Mouse (Mus musculus) heart, postnatal 14 days (tissue): ENCODE measurements around the gene Pbx4. TPM values are rescaled to one million over a fixed set of nuclear protein-coding genes. Genes with fewer than 3 reads are reported as not detected.

Experiments
- DNase-seq, 2 experiments: peaks; one replicate each; pipeline ENCODE4 v3.0.0; 2021 to 2022
- intact Hi-C: fragments of 180-260 bp; cut with DNase I; formaldehyde crosslinking; loops from one replicate; pipeline ENCODE4 v1.15.1; 2025
- long read RNA-seq, 2 experiments: library from polyadenylated mRNA; stranded (forward); transcript quantifications; one replicate each; pipeline ENCODE4 v2.0.0; 2021
- total RNA-seq, 2 experiments: library from RNA; stranded (reverse); gene quantifications; 2 replicates each; pipeline ENCODE4 v1.2.3; 2021

The Pbx4 gene
- under 1 TPM in 1 of 2 experiments, not detected in 1; 0.41 TPM for total RNA-seq
- long read RNA-seq, experiment 1, partial matches to known transcripts = 0 of 2 reads
- long read RNA-seq, experiment 1, other reads (novel, unspliced or antisense) = 0 of 2 reads
- long read RNA-seq, experiment 2 = 0 reads

DNA sequence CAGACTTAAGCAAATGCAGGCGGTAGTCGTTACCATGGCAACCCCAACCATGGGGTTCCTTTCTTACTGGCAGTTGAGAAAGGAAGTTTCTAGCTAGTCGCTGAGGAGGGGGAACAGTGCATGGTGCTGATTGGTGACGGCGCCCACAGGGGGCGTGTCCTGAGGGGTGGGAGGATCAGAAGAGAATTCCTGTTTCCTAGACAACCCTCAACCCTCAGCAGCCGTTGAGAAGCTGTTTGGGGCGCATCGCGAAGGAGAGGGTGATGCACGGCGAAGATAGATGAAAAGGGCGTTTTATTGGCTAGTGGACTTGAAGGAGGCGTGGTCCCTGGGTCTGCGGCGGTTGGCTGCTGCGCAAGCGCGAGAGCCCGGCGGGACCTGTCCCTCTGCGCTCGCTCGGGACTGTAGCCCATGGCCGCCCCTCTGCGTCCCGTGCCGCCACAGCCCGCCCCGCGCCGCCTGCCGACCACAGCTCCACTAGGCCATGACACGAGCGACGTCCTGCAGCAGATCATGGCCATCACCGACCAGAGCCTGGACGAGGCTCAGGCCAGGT is at the start of gene Pbx4:
Gene Pbx4 (plus strand): TSS at position 194 of the 556 bp plus-strand sequence.
- intact Hi-C loops = no loop called here
- DNase-seq = peak; percentile 78 to 80

DNA sequence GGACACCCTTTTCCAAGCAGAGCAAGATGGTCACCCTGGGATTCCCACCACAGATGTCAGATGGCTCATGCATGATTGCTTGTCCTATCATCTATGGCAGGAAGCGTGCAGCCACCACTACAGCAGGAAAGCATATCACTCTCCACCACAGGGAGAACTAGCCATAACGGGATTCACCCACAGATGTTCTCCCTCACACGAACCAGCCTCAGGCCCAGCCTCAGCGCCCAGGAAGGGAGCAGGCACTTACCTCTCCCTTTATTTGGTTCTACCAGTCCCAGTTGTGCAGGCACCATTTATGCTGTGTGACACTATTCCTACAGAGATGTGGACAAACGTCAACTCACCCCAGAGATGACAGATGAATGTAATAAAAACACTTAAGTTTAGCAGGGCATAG is 43.2 kb upstream of the Pbx4 start:
- DNase-seq = no peak

DNA sequence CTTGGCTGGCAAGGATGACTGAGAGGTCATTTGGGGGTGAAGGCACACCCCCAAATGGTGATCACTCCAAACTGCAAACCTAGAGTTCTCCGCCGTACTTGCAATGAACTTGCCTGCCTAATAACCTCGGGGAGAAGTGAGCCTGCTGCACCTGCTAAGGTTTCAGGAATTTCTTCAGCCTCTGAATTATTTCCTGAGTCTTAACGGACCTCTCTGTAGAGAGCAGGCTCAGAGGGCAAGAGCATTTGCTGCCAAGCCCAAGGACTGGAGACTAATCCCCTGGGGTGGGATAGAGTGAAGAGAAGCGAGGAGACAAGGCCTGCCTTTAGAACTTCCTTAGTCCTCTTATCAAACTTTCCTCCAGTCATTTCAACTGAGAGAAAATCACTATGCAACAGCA is 42.6 kb upstream of the Pbx4 start:
- DNase-seq = no peak
- intact Hi-C loops = loop anchor here (5.0 kb wide), 1 partner anchor 72 kb away; no protein-coding TSS in a partner anchor

More for the DNA sequence above, 43.2 kb upstream of the Pbx4 start:
- intact Hi-C loops = no loop called here

GRCm38 (mm10) chr8:69790364-69790763 is 41.9 kb upstream of the Pbx4 start:
- no peak for DNase-seq

DNA sequence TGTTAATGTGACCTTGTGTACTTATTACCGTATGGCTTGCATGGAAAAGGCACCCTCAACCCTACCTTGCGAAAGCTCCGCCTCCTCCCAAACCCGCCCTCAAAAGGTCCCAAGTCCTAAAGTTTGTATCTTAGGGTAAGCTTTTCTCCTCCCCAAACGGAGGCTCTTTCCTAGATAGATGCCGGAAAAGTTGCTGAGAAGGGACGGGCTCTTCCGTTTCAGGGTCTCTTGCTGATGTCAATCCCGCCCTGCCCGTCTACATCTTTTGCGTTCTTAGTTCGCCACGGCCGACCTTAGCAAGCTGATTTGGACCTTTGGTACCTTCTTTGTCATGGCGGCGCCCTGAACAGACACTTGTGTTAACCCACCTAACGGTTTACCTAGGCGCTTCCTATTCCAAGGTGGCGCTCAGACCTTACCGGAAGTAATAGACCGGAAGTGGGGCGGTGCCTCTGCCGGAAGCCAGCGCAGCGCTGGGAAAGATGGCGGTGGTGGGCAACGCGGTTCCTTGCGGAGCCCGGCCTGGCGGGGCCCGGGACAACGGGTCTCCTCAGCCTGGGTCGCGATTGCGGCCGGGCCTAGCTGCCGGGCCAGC is 41.4 kb upstream of the Pbx4 start, which contains the start of the genes Atp13a1 and Zfp866:
Gene Atp13a1 (plus strand): TSS at position 391 of the 595 bp plus-strand sequence.
Gene Zfp866 (minus strand): TSS at position 406 of the 595 bp plus-strand sequence.
- intact Hi-C loops = loop anchor here (5.0 kb wide), 1 partner anchor 74 kb away; no protein-coding TSS in a partner anchor
- DNase-seq = peak; percentile 86 to 92

More at GRCm38 (mm10) chr8:69790364-69790763, 41.9 kb upstream of the Pbx4 start:
- intact Hi-C loops = loop anchor here (5.0 kb wide), 1 partner anchor 73 kb away; no protein-coding TSS in a partner anchor

- DNase-seq = no peak
- intact Hi-C loops = loop anchor here (5.0 kb wide), 1 partner anchor 74 kb away; no protein-coding TSS in a partner anchor
Observed at GRCm38 (mm10) chr8:69791415-69792068, 40.7 kb upstream of the Pbx4 start.

DNA sequence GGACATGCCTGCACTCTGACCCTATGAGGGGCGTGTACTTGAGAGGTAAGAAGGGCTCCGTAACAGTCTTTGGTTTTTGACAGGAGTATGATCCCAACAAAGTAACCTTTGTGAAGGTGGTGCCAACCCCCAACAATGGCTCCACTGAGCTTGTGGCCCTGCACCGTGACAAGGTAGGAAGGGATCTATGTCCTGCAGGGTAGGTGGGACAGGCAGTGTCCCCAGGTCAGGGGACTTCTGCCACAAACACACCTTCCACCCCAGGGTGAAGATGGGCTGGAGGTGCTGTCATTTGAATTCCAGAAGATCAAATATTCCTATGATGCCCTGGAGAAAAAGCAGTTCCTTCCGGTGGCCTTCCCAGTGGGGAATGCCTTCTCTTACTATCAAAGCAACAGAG is 38.6 kb upstream of the Pbx4 start:
- intact Hi-C loops = loop anchor here (5.0 kb wide), 1 partner anchor 76 kb away; no protein-coding TSS in a partner anchor
- no peak for DNase-seq

DNA sequence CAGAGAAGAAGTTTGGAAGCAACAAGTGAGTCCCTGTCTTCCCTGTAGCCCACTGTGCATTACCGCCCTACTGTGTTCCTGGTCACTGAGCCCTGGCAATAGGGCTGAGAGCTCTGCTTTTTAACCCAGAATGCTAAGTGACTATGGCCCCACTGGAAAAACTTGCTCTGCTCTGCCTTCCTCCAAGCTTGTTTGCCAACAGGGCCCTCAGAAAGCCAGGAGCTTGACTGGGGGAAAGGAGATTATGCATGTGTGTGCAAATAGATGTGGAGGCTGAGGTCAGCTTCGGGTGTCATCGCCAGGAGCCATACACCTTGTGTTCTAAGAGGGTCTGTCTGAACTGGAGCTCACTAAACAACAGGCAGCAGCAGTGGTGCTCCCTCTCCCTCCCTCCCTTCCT is 38.2 kb upstream of the Pbx4 start:
- DNase-seq = no peak
- intact Hi-C loops = loop anchor here (5.0 kb wide), 1 partner anchor 77 kb away; no protein-coding TSS in a partner anchor

DNA sequence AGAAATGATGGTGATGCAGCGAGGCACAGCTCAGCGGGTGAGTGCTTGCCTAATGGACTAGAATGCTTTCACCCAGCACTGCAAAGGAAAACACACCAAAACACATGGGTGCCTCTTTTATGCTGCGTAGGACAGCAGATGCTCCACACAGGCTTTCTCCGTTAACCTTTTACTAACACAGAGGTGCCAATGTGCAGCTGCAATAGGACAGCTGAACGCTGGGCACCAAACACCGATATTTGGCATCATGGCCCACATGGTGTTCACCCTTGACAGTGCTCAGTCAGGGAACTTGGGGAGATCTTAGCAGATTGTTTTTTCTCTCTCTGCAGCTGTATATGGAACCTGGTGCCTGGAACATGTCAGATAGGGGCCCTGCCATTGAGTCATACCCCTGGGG is 37.4 kb upstream of the Pbx4 start:
- no peak for DNase-seq
- intact Hi-C loops = loop anchor here (5.0 kb wide), 1 partner anchor 78 kb away; no protein-coding TSS in a partner anchor

- intact Hi-C loops = no loop called here
- DNase-seq = no peak
Observed at GRCm38 (mm10) chr8:69796721-69797345, 35.5 kb upstream of the Pbx4 start.

DNA sequence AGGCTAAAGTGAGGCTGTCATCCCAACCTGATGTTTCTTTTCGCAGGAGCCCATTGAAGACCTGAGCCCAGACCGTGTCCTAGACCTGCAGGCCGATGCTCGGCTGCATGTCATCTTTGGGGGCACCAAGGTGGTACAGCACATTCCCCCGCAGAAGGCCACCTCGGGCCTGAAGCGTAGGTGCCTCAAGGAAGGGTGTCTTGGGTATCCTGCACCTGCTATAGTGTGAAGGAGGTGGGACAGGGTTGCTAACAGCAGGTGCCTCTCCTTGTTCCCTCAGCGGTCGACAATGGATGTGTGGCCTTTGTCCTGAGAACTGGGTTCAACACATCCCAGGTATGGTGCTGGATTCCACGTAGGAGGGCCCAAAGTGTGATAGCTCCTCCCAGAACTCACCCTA is 34.6 kb upstream of the Pbx4 start:
- DNase-seq = no peak
- intact Hi-C loops = no loop called here

GRCm38 (mm10) chr8:69799261-69799660 is 33.0 kb upstream of the Pbx4 start:
- intact Hi-C loops = no loop called here
- peak in 1 of 2 experiments; percentile 1 for DNase-seq

DNA sequence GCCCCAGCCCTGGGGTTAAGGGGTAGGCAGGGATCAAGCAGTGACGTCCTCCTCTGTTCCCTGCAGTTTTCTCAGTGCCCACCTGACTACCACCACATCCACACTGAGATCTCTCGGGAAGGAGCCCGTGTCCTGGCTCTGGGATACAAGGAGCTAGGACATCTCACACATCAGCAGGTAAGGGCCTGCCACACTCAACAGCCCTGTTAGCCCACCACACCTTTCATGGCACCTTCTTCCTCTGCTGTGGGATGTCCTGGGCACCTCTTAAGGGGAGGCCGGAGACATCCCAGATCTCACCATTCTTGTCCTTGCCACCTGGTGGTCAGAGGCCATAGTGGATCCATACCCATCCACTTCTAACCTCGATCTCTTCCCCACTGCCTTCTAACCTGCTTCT is 32.3 kb upstream of the Pbx4 start:
- intact Hi-C loops = no loop called here
- DNase-seq = peak in 1 of 2 experiments; percentile 0

DNA sequence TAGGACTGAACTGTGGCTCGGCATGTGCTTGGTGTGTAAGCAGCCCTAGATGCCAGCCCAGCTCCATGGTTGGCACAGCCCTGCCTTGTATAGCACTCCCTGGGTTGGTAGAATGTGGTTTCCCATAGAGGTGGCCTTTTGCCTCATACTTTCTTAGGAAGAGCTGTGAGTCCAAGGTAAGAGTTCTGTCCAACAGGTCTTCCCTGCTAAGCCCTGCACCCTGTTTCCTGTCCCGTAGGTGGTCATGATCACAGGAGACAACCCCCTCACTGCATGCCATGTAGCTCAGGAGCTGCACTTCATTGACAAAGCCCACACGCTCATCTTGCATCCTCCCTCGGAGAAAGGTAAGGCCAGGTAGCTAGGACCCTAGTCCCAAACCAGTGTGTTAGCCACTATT is 30.5 kb upstream of the Pbx4 start:
- intact Hi-C loops = no loop called here
- DNase-seq = peak in 1 of 2 experiments; percentile 0

DNA sequence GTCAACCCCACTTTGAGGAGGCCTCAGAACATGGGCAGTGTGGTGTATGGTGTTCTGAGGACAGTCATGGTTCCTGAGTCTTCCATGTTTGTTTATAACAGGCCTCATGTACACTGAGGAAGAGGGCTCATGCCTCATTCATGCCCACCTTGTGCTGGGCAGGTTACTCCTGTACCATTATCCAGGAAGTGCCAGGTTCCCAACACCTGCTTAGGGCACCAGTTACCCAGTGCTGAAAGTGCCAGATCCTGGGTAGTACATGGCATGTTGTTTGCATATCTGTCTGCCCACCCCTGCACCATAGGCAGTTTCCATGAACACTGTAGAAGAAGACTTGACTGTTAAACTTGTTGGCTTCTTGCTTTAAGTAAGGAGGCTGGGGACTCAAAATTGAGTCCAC is 30.1 kb upstream of the Pbx4 start:
- intact Hi-C loops = no loop called here
- DNase-seq = peak in 1 of 2 experiments; percentile 0

- intact Hi-C loops = no loop called here
- DNase-seq = no peak
Observed at GRCm38 (mm10) chr8:69803366-69803765, 28.9 kb upstream of the Pbx4 start.

GRCm38 (mm10) chr8:69804537-69804936 is 27.8 kb upstream of the Pbx4 start:
- no peak for DNase-seq
- intact Hi-C loops = no loop called here

DNA sequence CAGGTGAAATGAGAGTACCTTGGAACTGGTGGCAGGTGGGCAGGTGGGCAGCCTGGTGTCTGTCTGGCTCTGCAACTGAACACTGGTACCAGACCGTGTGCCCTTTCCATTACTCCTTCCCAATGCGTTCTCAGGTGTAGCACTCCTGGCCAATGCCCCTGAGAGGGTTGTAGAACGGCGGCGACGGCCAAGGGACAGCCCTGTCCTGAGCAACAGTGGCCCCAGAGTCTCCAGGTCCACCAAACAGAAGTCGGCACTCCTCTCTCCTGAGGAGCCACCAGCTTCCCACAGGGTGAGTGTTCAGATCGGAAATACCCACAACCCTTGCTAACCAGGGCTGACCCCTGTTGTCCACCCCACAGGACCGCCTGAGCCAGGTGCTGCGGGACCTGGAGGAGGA is 27.2 kb upstream of the Pbx4 start:
- DNase-seq = no peak
- intact Hi-C loops = no loop called here

- DNase-seq = no peak
- intact Hi-C loops = no loop called here
Observed at GRCm38 (mm10) chr8:69805491-69805890, 26.8 kb upstream of the Pbx4 start.

DNA sequence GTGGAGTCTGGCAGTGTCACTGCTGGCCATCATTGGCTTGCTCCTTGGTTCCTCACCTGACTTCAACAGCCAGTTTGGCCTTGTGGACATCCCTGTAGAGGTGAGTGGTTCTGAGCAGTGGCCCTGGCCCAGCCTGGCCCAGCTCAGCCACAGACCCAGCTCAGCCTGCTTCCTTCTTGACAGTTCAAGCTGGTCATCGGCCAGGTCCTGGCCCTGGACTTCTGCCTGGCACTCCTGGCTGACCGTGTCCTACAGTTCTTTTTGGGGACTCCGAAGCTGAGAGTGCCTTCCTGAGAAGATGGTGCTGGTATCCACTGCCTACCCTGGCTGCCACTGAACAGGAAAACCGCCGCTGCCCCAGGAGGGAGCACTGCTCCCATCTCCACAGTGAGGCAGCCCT is 25.1 kb upstream of the Pbx4 start:
- intact Hi-C loops = no loop called here
- DNase-seq = no peak
